Mouse (Mus musculus): ENCODE measurements around the gene Dnajc3. TPM values are rescaled to one million over a fixed set of nuclear protein-coding genes. Genes with fewer than 3 reads are reported as not detected.
A peak's percentile ranks its signal among the peaks of the same experiment; 100 is the strongest.

The Dnajc3 gene
- polyA plus RNA-seq, 1 experiment from 2014 or later, result 34.1 TPM

DNA sequence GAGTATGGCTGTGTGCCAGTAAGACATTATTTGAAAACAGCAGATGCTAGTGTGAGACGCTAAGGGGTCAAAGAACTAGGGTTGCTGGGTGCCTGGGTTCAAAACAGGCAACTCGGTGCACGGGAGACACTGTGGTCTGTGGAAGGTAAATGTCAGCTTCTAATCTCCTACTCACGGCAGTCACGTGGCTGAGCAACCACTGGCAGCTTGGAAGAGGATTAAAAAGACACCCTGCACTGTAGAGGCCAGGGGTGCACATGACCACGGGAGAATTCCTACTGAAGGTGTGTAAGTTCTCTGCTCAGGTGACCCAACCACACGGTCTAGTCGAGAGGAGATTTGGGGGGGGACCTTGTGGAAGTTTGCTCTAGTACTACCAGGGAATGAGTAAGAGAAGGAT is 30.2 kb upstream of the Dnajc3 start:
- Histone ChIP-seq H3K4me1 (ENCODE audit: control insufficient read depth, insufficient read depth, low read length) (no peaks in the 10 kb centered on the region), H3K4me2 (ENCODE audit: low read depth, severe bottlenecking) (no peak overlapping the region), H3K27ac (replicated peaks; ENCODE audit: low read depth, low read length) (no peak overlapping the region), H3K9ac (ENCODE audit: low read length) (no peak overlapping the region), H3K9me3 (ENCODE audit: control insufficient read depth, low read length) (no peaks in the 10 kb centered on the region), H3K27me3 (ENCODE audit: control insufficient read depth, insufficient read depth, low read length) (no peaks in the 10 kb centered on the region), H3K36me3 (ENCODE audit: control insufficient read depth, insufficient read depth, low read length) (peaks cover 8% of the 10 kb centered on the region), H3K4me3 (ENCODE audit: low read depth, low read length) (no peak overlapping the region)
- 88% methylated on average over 8 of the region's 8 CpGs for WGBS
- no peak for ATAC-seq (ENCODE audit: insufficient number of reproducible peaks, low FRiP score, low TSS enrichment, low read depth)
- no peak for DNase-seq (ENCODE audit: low spot score)

DNA sequence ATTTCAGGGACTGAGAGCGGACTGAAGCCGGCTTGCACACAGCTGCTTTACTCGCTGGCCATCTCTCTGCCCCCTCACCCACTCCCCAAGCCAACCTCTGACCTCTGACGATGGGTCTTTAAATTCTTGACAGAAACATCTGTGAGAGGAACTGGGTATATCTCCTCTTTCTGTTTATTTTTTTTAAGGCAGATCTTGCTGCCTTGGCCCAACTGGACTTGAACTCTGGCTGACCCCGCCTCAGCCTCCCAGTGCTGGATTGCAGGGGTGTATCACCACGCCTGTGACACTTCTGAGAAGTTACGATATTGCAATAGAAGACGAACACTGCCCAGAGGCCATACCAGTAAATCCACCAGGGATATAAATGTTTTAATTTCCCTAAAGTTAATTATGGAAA is 27.9 kb upstream of the Dnajc3 start:
- WGBS, result 70% methylated on average over 8 of the region's 8 CpGs
- ATAC-seq (ENCODE audit: insufficient number of reproducible peaks, low FRiP score, low TSS enrichment, low read depth) (no peak), DNase-seq (ENCODE audit: low spot score) (no peak)
- Histone ChIP-seq H3K9me3 (ENCODE audit: control insufficient read depth, low read length) (no peaks in the 10 kb centered on the region), H3K4me2 (ENCODE audit: low read depth, severe bottlenecking) (no peak overlapping the region), H3K4me3 (ENCODE audit: low read depth, low read length) (no peak overlapping the region), H3K27me3 (ENCODE audit: control insufficient read depth, insufficient read depth, low read length) (no peaks in the 10 kb centered on the region), H3K9ac (ENCODE audit: low read length) (no peak overlapping the region), H3K4me1 (ENCODE audit: control insufficient read depth, insufficient read depth, low read length) (no peaks in the 10 kb centered on the region; the same call in 1 of the 2 replicates), H3K27ac (replicated peaks; ENCODE audit: low read depth, low read length) (no peak overlapping the region), H3K36me3 (ENCODE audit: control insufficient read depth, insufficient read depth, low read length) (peaks cover 8% of the 10 kb centered on the region)

DNA sequence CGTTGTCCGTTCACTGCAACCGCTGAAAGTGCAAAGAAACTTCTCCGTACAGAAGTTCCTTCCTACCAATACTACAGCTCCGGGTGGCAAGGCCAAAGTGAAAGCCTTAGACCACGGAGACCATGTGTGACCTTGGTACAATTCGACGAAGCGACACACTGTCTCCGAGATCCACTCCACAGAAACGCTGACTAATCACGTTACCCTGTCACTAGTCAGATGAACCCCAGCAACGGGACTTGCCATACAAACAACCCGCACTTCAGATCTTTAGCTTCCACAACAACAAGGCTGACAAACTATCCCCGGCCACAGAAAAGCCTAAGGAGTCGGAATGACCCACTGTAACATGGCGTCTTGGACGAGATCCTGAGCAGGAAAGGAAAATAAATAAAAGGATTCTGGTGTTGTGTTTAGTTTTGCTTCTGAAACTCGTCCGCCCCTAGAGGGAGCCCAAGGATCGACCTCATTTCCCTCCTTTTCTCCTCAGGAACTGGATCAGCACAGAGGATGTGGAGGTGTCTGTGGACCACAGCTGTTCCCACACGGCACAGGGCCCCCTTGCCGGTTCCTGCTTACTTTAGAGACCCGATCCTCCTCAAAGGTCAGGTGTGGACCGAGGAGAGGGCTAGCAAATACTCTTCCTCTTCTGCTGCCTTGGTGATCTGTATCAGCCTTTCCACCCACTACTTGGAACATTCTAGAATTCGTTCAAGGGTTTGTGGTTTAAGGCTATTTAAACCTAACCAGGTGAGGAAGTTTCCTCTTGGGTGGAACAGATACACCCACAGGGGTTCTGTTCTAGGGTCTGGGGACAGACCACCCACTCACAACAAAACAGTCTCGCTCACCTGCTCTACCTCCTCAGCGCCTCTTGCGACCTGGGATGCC is 27.2 kb upstream of the Dnajc3 start:
- WGBS, result 69% methylated on average over 29 of the region's 29 CpGs
- no peak overlapping the region for H3K4me2 ChIP-seq (ENCODE audit: low read depth, severe bottlenecking)
- no peak overlapping the region for H3K27ac ChIP-seq (replicated peaks; ENCODE audit: low read depth, low read length)
- no peaks in the 10 kb centered on the region; the same call in 1 of the 2 replicates for H3K4me1 ChIP-seq (ENCODE audit: control insufficient read depth, insufficient read depth, low read length)
- ATAC-seq (ENCODE audit: insufficient number of reproducible peaks, low FRiP score, low TSS enrichment, low read depth) (no peak; the same call in 1 of the 2 replicates), DNase-seq (ENCODE audit: low spot score) (peak; percentile 71)
- no peak overlapping the region for H3K9ac ChIP-seq (ENCODE audit: low read length)
- no peaks in the 10 kb centered on the region for H3K27me3 ChIP-seq (ENCODE audit: control insufficient read depth, insufficient read depth, low read length)
- H3K9me3 ChIP-seq (ENCODE audit: control insufficient read depth, low read length), result no peaks in the 10 kb centered on the region
- no peak overlapping the region for H3K4me3 ChIP-seq (ENCODE audit: low read depth, low read length)
- peaks cover 8% of the 10 kb centered on the region for H3K36me3 ChIP-seq (ENCODE audit: control insufficient read depth, insufficient read depth, low read length)

DNA sequence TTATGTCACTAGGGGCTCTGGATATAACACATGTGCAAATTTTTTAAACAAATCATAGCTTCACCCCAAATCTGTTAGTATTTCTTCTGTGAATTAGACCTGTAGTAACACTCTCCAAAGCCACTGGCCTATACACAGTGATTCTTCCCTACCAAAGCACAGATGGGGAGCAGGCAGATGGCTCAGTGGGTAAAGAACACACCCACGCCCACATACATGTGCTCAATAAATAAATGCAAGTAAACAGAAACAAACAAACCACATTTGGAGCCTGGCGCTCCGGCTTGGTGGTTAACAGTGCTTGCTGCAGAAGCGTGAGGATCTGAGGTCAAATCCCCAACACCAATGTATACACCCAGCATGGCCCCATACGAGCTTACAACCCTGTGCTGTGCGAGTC is 26.3 kb upstream of the Dnajc3 start:
- no peaks in the 10 kb centered on the region; the same call in 1 of the 2 replicates for H3K4me1 ChIP-seq (ENCODE audit: control insufficient read depth, insufficient read depth, low read length)
- peaks cover 7% of the 10 kb centered on the region for H3K36me3 ChIP-seq (ENCODE audit: control insufficient read depth, insufficient read depth, low read length)
- H3K27me3 ChIP-seq (ENCODE audit: control insufficient read depth, insufficient read depth, low read length), result no peaks in the 10 kb centered on the region
- no peaks in the 10 kb centered on the region for H3K9me3 ChIP-seq (ENCODE audit: control insufficient read depth, low read length)
- H3K9ac ChIP-seq (ENCODE audit: low read length), result no peak overlapping the region
- no peak overlapping the region for H3K4me3 ChIP-seq (ENCODE audit: low read depth, low read length)
- no peak overlapping the region for H3K4me2 ChIP-seq (ENCODE audit: low read depth, severe bottlenecking)
- DNase-seq (ENCODE audit: low spot score), result no peak
- WGBS, result 91% methylated on average over 6 of the region's 6 CpGs
- no peak for ATAC-seq (ENCODE audit: insufficient number of reproducible peaks, low FRiP score, low TSS enrichment, low read depth)
- H3K27ac ChIP-seq (replicated peaks; ENCODE audit: low read depth, low read length), result no peak overlapping the region

DNA sequence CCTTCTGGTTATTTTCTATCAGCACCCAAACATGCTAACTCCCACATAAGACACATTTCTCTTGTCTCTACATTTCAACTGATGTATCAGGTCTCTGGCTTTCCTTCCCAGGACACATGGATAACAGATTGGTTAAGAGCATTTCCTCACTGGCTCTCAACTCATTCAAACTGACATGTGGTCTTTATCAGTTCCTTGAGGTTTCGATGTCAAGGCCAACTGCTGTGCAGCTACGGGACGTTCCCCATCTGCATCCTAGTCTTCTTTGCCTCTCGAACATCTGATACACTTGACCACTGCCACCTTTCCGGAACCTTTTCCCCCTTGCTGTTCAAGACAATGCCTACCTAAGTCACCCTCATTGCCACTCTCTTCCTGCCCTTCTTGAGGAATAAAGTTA is 24.1 kb upstream of the Dnajc3 start:
- Histone ChIP-seq H3K4me3 (ENCODE audit: low read depth, low read length) (no peak overlapping the region), H3K27ac (replicated peaks; ENCODE audit: low read depth, low read length) (no peak overlapping the region), H3K4me2 (ENCODE audit: low read depth, severe bottlenecking) (no peak overlapping the region), H3K27me3 (ENCODE audit: control insufficient read depth, insufficient read depth, low read length) (no peaks in the 10 kb centered on the region), H3K36me3 (ENCODE audit: control insufficient read depth, insufficient read depth, low read length) (peaks cover 4% of the 10 kb centered on the region; the same call in 1 of the 2 replicates), H3K9me3 (ENCODE audit: control insufficient read depth, low read length) (no peaks in the 10 kb centered on the region), H3K9ac (ENCODE audit: low read length) (no peak overlapping the region), H3K4me1 (ENCODE audit: control insufficient read depth, insufficient read depth, low read length) (no peaks in the 10 kb centered on the region; the same call in 1 of the 2 replicates)
- 77% methylated on average over 5 of the region's 5 CpGs for WGBS
- ATAC-seq (ENCODE audit: insufficient number of reproducible peaks, low FRiP score, low TSS enrichment, low read depth), result no peak
- no peak for DNase-seq (ENCODE audit: low spot score)

DNA sequence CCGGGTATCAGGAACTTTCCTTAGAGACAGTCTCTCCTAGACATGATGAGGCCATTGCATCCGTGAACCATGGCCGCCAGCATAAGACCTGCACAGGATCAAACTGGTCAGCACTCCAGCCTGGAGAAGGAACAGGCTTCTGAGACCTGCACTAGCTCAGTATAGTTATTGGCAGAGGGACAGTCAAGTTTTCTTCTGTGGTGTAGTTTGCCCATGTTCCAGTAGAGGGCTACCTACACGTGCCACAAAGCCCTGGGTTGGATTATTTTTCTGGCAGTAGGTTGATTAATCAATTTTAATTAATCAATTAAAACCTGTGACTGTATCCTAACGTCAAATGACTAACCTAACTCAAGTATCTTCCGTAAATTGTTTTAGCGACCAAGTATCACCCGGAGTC is 18.8 kb upstream of the Dnajc3 start:
- Histone ChIP-seq H3K9me3 (ENCODE audit: control insufficient read depth, low read length) (no peaks in the 10 kb centered on the region), H3K4me2 (ENCODE audit: low read depth, severe bottlenecking) (no peak overlapping the region), H3K36me3 (ENCODE audit: control insufficient read depth, insufficient read depth, low read length) (no peaks in the 10 kb centered on the region), H3K4me3 (ENCODE audit: low read depth, low read length) (no peak overlapping the region), H3K9ac (ENCODE audit: low read length) (no peak overlapping the region), H3K27me3 (ENCODE audit: control insufficient read depth, insufficient read depth, low read length) (peaks cover 9% of the 10 kb centered on the region; the same call in 1 of the 2 replicates), H3K27ac (replicated peaks; ENCODE audit: low read depth, low read length) (no peak overlapping the region), H3K4me1 (ENCODE audit: control insufficient read depth, insufficient read depth, low read length) (peaks cover 11% of the 10 kb centered on the region)
- ATAC-seq (ENCODE audit: insufficient number of reproducible peaks, low FRiP score, low TSS enrichment, low read depth), result no peak
- WGBS, result 70% methylated on average over 8 of the region's 8 CpGs
- DNase-seq (ENCODE audit: low spot score), result peak; percentile 34

DNA sequence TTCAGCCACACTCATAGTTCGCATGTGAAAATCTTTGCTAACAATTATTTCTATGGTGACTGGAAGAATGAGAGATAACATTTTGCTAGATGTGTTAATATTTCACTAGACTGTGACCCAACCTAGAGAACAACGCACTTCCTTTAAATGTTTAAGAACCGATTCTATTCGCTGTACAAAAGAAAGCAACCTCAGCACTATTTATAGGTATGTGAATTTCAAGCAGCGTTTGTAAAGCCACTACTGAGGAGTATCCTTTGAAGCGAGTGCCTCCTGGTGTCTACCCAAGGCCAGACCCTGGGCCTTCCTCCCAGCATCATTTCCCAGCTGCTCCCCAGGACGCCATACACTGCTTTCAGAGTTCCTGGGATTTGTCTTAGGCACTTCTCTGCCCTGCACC is 17.1 kb upstream of the Dnajc3 start:
- ATAC-seq (ENCODE audit: insufficient number of reproducible peaks, low FRiP score, low TSS enrichment, low read depth) (no peak), DNase-seq (ENCODE audit: low spot score) (no peak)
- Histone ChIP-seq H3K4me3 (ENCODE audit: low read depth, low read length) (no peak overlapping the region), H3K9me3 (ENCODE audit: control insufficient read depth, low read length) (no peaks in the 10 kb centered on the region), H3K4me2 (ENCODE audit: low read depth, severe bottlenecking) (no peak overlapping the region), H3K27ac (replicated peaks; ENCODE audit: low read depth, low read length) (no peak overlapping the region), H3K27me3 (ENCODE audit: control insufficient read depth, insufficient read depth, low read length) (peaks cover 9% of the 10 kb centered on the region; the same call in 1 of the 2 replicates), H3K9ac (ENCODE audit: low read length) (no peak overlapping the region), H3K4me1 (ENCODE audit: control insufficient read depth, insufficient read depth, low read length) (peaks cover 11% of the 10 kb centered on the region), H3K36me3 (ENCODE audit: control insufficient read depth, insufficient read depth, low read length) (no peaks in the 10 kb centered on the region)
- 65% methylated on average over 7 of the region's 7 CpGs for WGBS

DNA sequence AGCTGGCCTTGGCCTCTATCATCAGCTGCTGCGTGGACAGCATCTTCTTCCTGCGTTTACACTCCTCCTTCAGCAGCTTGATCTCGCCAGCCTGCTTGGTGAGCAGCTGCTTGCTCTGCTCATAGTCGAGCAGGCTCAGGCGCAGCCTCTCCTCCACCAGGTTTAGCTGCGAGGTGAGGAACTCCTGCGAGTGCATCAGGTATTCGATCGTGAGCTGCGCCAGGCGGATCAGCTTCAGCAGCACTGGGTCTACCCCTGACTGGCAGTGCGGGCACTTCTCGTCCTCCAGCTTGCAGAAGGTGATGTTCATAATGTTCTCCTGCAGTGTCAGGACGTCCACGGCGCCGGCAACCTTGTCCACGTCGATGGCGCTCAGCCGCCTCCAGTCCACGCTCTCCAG is 15.5 kb upstream of the Dnajc3 start:
- Histone ChIP-seq H3K9me3 (ENCODE audit: control insufficient read depth, low read length) (no peaks in the 10 kb centered on the region), H3K4me2 (ENCODE audit: low read depth, severe bottlenecking) (peak overlapping the region; percentile 87), H3K27me3 (ENCODE audit: control insufficient read depth, insufficient read depth, low read length) (peaks cover 9% of the 10 kb centered on the region; the same call in 1 of the 2 replicates), H3K36me3 (ENCODE audit: control insufficient read depth, insufficient read depth, low read length) (no peaks in the 10 kb centered on the region), H3K4me3 (ENCODE audit: low read depth, low read length) (peak overlapping the region; percentile 39), H3K27ac (replicated peaks; ENCODE audit: low read depth, low read length) (no peak overlapping the region), H3K9ac (ENCODE audit: low read length) (peak overlapping the region; percentile 61; the same call in 1 of the 2 replicates), H3K4me1 (ENCODE audit: control insufficient read depth, insufficient read depth, low read length) (peaks cover 11% of the 10 kb centered on the region)
- 19% methylated on average over 22 of the region's 22 CpGs for WGBS
- DNase-seq (ENCODE audit: low spot score) (peak; percentile 42), ATAC-seq (ENCODE audit: insufficient number of reproducible peaks, low FRiP score, low TSS enrichment, low read depth) (no peak)
